Mouse (Mus musculus): ENCODE results near the gene Ltb4r2.

DNA sequence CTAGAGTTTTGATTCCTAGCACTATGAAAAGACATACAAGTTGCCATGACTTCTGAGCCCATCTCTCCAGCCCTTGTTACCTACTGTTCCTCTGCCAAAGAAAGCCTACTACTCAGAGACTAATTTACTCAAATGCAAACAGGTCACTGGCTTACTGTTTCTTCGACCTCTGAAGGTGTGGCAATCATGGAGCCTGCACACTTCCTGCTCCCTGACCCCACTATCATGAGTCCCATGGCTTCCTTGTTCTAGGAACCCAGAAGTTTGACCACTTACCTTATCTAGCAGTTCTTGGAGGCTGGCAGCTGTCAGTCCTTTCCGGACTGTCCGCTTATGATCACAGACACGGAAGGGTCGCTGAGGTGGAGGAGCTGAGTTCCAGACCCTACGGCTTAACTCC, 3.7 kb upstream of the Ltb4r2 start:
- TF ChIP-seq EP300 (IDR thresholded peaks at IDR 0.05; ENCODE audit: low read depth) (0 out of 2 replicates have a peak, but pooled peaks have one; percentile 18), CTCF (IDR thresholded peaks at IDR 0.05; ENCODE audit: low read depth) (no peak)
